Mouse (Mus musculus) embryonic fibroblast, embryonic 13.5 days (primary cell): ENCODE data around the gene Krt27.

Experiments
- CTCF ChIP-seq: IDR thresholded peaks from 2 replicates; pipeline ENCODE4 v1.5.1; 2011; ENCODE audit warnings: mild to moderate bottlenecking, control low read depth, low read length, moderate library complexity, borderline replicate concordance; ENCODE audit not compliant: insufficient read depth
- POLR2A ChIP-seq: IDR thresholded peaks from 2 replicates; pipeline ENCODE4 v1.6.1; 2011; ENCODE audit warnings: low read depth, mild to moderate bottlenecking, control low read depth, low read length, moderate library complexity

GRCm38 (mm10) chr11:99307579-99307978 lies 43.3 kb downstream of the Krt27 start:
- 0 out of 2 replicates have a peak, but pooled peaks have one; percentile 24 for TF ChIP-seq CTCF
- TF ChIP-seq POLR2A: no peak
